ENCODE assay signal across 7 mouse cellular contexts in the genomic region with DNA sequence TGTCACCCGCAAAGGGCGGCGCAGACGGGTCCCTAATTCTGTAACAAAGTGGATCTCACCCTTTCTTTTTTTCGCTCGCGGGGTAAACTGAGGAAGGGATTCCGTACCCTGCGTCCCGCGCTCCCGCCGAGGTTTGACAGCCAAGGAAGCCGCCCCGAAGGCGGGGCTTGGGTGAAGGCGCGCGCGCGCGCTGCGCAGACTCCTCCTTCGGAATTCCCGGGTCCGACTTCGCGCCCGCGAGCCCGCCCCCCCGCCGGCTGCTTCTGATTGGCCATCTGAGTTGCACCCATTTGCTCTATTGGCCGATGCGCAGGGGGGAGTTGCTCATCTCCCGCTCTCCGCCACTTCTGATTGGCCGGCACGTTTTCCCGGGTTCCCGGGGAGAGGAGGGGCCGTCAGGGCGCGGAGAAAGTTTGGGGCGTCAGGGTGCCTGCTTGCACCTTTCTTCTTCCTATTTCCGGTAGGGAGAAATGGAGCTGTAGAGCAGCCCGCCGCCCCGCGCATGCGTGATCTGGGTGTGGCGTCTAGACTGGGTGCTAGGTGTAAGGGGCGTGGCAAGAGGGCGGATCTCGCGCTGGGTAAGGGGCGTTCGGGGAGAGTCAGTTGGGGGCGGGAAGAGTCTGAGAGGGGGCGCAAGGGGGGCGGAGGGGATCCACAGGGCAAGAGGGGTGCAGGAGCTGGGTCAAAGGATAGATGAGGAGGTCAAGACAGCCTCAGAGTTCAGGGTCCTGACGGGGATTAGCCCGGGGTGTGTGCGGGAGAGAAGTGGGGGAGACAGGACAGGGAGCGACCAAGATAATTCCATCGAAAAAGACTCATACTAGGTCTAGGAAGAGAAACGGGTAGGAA. TPM values are rescaled to one million over a fixed set of nuclear protein-coding genes. Genes with fewer than 3 reads are reported as not detected.
DNase-seq lines count a peak whose midpoint lies in the region; ATAC-seq lines count a peak whose summit lies in the region.

A gene (minus strand): TSS at position 173 of the 849 bp plus-strand sequence.
A gene (plus strand): TSS at position 449 of the 849 bp plus-strand sequence.

- WGBS in embryonic facial prominence, embryonic 11.5 days = under 1% methylated on average over 67 of the region's 67 CpGs
- WGBS in limb, embryonic 10.5 days = under 1% methylated on average over 67 of the region's 67 CpGs
- WGBS in midbrain, embryonic 13.5 days = 1% methylated on average over 67 of the region's 67 CpGs

- peak within 1 kb of the TSS; percentile 66 for H3K9ac ChIP-seq in embryonic facial prominence, embryonic 11.5 days (replicated peaks; ENCODE audit: low read length)
- H3K9ac ChIP-seq in midbrain, embryonic 13.5 days (replicated peaks) = peak within 1 kb of the TSS; percentile 54

- peak within 1 kb of the TSS; percentile 82 for H3K4me2 ChIP-seq in embryonic facial prominence, embryonic 11.5 days (ENCODE audit: low read depth, low read length)
- peak within 1 kb of the TSS; percentile 80 for H3K4me2 ChIP-seq in midbrain, embryonic 13.5 days (replicated peaks)

- peak; percentile 99 for DNase-seq in adrenal gland, postnatal 14 days
- peak; percentile 98 for DNase-seq in embryonic facial prominence, embryonic 11.5 days (ENCODE audit: low spot score)
- DNase-seq in kidney, adult 11 months = peak; percentile 99
- peak; percentile 98 for DNase-seq in limb, embryonic 10.5 days (ENCODE audit: low spot score)
- DNase-seq in spleen, adult 12 weeks (ENCODE audit: low spot score) = peak; percentile 96

- no peaks in the 10 kb centered on the region for H3K27me3 ChIP-seq in embryonic facial prominence, embryonic 11.5 days (ENCODE audit: control insufficient read depth, insufficient read depth, low read length)
- no peaks in the 10 kb centered on the region for H3K27me3 ChIP-seq in limb, embryonic 10.5 days (ENCODE audit: low read depth, poor library complexity, severe bottlenecking)
- H3K27me3 ChIP-seq in midbrain, embryonic 13.5 days = peaks cover 10% of the 10 kb centered on the region

- H3K27ac ChIP-seq in embryonic facial prominence, embryonic 11.5 days (replicated peaks; ENCODE audit: low read depth, low read length) = 0 out of 2 replicates have a peak within 1 kb of the TSS, but pooled peaks have one; percentile 13
- H3K27ac ChIP-seq in limb, embryonic 10.5 days = peak within 1 kb of the TSS; percentile 85
- no peak within 1 kb of the TSS for H3K27ac ChIP-seq in midbrain, embryonic 13.5 days

- peaks cover 9% of the 10 kb centered on the region for H3K4me1 ChIP-seq in embryonic facial prominence, embryonic 11.5 days (ENCODE audit: control insufficient read depth, insufficient read depth, low read length)
- H3K4me1 ChIP-seq in limb, embryonic 10.5 days = peaks cover 34% of the 10 kb centered on the region
- peaks cover 34% of the 10 kb centered on the region for H3K4me1 ChIP-seq in midbrain, embryonic 13.5 days (replicated peaks)

- no peaks in the 10 kb centered on the region; the same call in 1 of the 2 replicates for H3K36me3 ChIP-seq in embryonic facial prominence, embryonic 11.5 days (replicated peaks; ENCODE audit: control insufficient read depth, insufficient read depth, low read depth, low read length)
- peaks cover 32% of the 10 kb centered on the region for H3K36me3 ChIP-seq in limb, embryonic 10.5 days
- H3K36me3 ChIP-seq in midbrain, embryonic 13.5 days = no peaks in the 10 kb centered on the region

- no peaks in the 10 kb centered on the region for H3K9me3 ChIP-seq in embryonic facial prominence, embryonic 11.5 days (replicated peaks; ENCODE audit: control insufficient read depth, low read length)
- no peaks in the 10 kb centered on the region for H3K9me3 ChIP-seq in limb, embryonic 10.5 days (replicated peaks)
- no peaks in the 10 kb centered on the region for H3K9me3 ChIP-seq in midbrain, embryonic 13.5 days

- peak; percentile 90 for ATAC-seq in embryonic facial prominence, embryonic 11.5 days (replicated peaks; ENCODE audit: insufficient number of reproducible peaks, low FRiP score, low TSS enrichment, low read depth)
- peak; percentile 92 for ATAC-seq in granulocyte monocyte progenitor cell, adult 5-6 weeks (replicated peaks; ENCODE audit: poor library complexity, severe bottlenecking)
- peak; percentile 92 for ATAC-seq in midbrain, embryonic 13.5 days

- peak within 1 kb of the TSS; percentile 44 for H3K4me3 ChIP-seq in embryonic facial prominence, embryonic 11.5 days (ENCODE audit: low read depth, low read length)
- peak within 1 kb of the TSS; percentile 72 for H3K4me3 ChIP-seq in limb, embryonic 10.5 days
- peak within 1 kb of the TSS; percentile 46 for H3K4me3 ChIP-seq in midbrain, embryonic 13.5 days (replicated peaks)

RNA-seq across cellular contexts. Expression of the first gene that starts in this region (rescaled TPM):
- total RNA-seq in adrenal gland, postnatal 14 days (2021) = 19.9 and 21.4 TPM in 2 replicates
- polyA plus RNA-seq in embryonic facial prominence, embryonic 11.5 days (2014; fragmentation: Nextera tagmentation; extraction: Ambion mirVana) = 59.0 and 62.2 TPM in 2 replicates
- total RNA-seq in granulocyte monocyte progenitor cell, adult 5-6 weeks (2014; fragmentation: Nextera tagmentation) = 20.3 and 23.9 TPM in 2 replicates
- total RNA-seq in granulocyte monocyte progenitor cell, adult 5-6 weeks (2017) = 5.3 and 8.6 TPM in 2 replicates
- 38.8 and 52.0 TPM in 2 replicates for polyA plus RNA-seq in limb, embryonic 10.5 days (2016; fragmentation: Nextera tagmentation; extraction: Ambion mirVana)
- 23.1 and 23.2 TPM in 2 replicates for polyA plus RNA-seq in midbrain, embryonic 13.5 days (2015; fragmentation: Nextera tagmentation; extraction: Ambion mirVana)

RNA-seq across cellular contexts. Expression of the second gene that starts in this region (rescaled TPM):
- total RNA-seq in adrenal gland, postnatal 14 days (2021) = 12.0 and 14.3 TPM in 2 replicates
- 11.4 and 11.8 TPM in 2 replicates for polyA plus RNA-seq in embryonic facial prominence, embryonic 11.5 days (2014; fragmentation: Nextera tagmentation; extraction: Ambion mirVana)
- total RNA-seq in granulocyte monocyte progenitor cell, adult 5-6 weeks (2014; fragmentation: Nextera tagmentation) = 1.0 and 14.4 TPM in 2 replicates
- total RNA-seq in granulocyte monocyte progenitor cell, adult 5-6 weeks (2017) = 2.7 and 5.3 TPM in 2 replicates
- 24.9 and 25.5 TPM in 2 replicates for polyA plus RNA-seq in limb, embryonic 10.5 days (2016; fragmentation: Nextera tagmentation; extraction: Ambion mirVana)
- 6.5 and 8.4 TPM in 2 replicates for polyA plus RNA-seq in midbrain, embryonic 13.5 days (2015; fragmentation: Nextera tagmentation; extraction: Ambion mirVana)
